Mouse (Mus musculus) limb, embryonic 10.5 days (tissue): ENCODE results near the gene Slain2. TPM values are rescaled to one million over a fixed set of nuclear protein-coding genes. Genes with fewer than 3 reads are reported as not detected.
"Not testable (repeated sequence)": the region's sequence is repeated elsewhere in the genome, so short reads cannot be mapped to it uniquely, and the experiment has no call there.

Source experiments
- DNase-seq: peaks from one replicate; pipeline ENCODE4 v3.0.0-alpha.2; 2017; ENCODE audit warnings: low spot score
- H3K27ac ChIP-seq: fragments of 300-500 bp; sonication (generic); 2 replicates; pipeline ENCODE4 v1.5.1; 2016; ENCODE audit warnings: mild to moderate bottlenecking
- H3K27me3 ChIP-seq: fragments of 300-500 bp; sonication (generic); 2 replicates; pipeline ENCODE4 v1.6.1; 2016; ENCODE audit warnings: low read depth, mild to moderate bottlenecking; ENCODE audit not compliant: poor library complexity, severe bottlenecking
- H3K36me3 ChIP-seq: fragments of 300-500 bp; sonication (generic); 2 replicates; pipeline ENCODE4 v1.6.1; 2016; ENCODE audit warnings: mild to moderate bottlenecking, moderate library complexity
- H3K4me1 ChIP-seq: fragments of 300-500 bp; sonication (generic); 2 replicates; pipeline ENCODE4 v1.6.1; 2016
- H3K4me3 ChIP-seq: fragments of 300-500 bp; sonication (generic); 2 replicates; pipeline ENCODE4 v1.5.1; 2016; ENCODE audit warnings: mild to moderate bottlenecking, moderate library complexity
- H3K9me3 ChIP-seq: fragments of 300-500 bp; sonication (generic); replicated peaks from 2 replicates; pipeline ENCODE4 v1.6.1; 2016; ENCODE audit warnings: mild to moderate bottlenecking
- WGBS: fragments of 180-500 bp; shearing (Covaris S2); methylation state at CpG from one replicate; pipeline ENCODE4 v1.1.7; 2016; 5-methylcytosine and 5-hydroxymethylcytosine counted together
- polyA plus RNA-seq: library from polyadenylated mRNA; unstranded; fragments of >200 nt; fragmentation: Nextera tagmentation; extraction: Ambion mirVana; gene quantifications from 2 replicates; pipeline ENCODE4 v1.2.1, GENCODE M21; 2016

Gene Slain2
- polyA plus RNA-seq, 1 experiment from 2014 or later: 19.8 TPM

DNA sequence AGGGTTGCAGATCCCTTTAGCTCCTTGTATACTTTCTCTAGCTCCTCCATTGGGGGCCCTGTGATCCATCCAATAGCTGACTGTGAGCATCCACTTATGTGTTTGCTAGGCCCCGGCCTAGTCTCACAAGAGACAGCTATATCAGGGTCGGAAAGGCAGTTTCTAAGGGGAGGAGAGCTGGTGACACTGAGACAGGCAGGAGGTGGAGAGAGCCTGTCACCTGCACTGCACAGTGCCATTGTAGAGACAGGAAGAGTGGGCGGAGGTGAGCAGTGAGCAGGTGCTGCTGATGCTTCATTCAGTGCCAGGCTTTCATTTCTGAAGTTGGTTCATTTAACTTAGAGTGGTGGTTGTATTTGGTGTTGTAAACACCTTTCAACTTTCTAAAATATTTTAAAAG is 24.3 kb downstream of the Slain2 start:
- not testable (repeated sequence) for H3K4me3 ChIP-seq, DNase-seq, H3K4me1 ChIP-seq, H3K9me3 ChIP-seq, H3K27ac ChIP-seq, H3K27me3 ChIP-seq
- H3K36me3 ChIP-seq: peaks cover 32% of the 10 kb centered on the region
- WGBS: 94% methylated on average over 3 of the region's 3 CpGs

DNA sequence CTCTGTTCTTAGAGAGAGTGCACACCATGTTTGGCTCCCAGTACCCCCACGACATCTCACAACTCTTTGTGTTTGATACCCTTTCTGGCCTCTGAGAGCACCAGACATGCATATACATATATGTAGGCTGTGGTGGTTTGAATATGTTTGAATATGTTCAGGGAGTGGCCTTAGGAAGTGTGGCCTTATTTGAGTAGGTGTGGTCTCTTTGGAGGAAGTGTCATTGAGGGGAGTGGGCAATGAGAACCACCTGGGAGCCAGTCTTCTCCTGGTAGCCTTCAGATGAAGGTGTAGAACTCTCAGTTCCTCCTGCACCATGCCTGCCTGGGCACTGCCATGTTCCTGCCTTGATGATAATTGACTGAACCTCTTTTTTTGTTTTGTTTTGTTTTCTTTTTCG is 25.2 kb downstream of the Slain2 start:
- peaks cover 33% of the 10 kb centered on the region for H3K36me3 ChIP-seq
- no peaks in the 10 kb centered on the region for H3K4me1 ChIP-seq
- H3K9me3 ChIP-seq: no peaks in the 10 kb centered on the region
- no peak overlapping the region for H3K27ac ChIP-seq
- DNase-seq: no peak
- H3K27me3 ChIP-seq: no peaks in the 10 kb centered on the region
- no peak overlapping the region for H3K4me3 ChIP-seq
- WGBS: 89% methylated on average over 2 of the region's 2 CpGs

DNA sequence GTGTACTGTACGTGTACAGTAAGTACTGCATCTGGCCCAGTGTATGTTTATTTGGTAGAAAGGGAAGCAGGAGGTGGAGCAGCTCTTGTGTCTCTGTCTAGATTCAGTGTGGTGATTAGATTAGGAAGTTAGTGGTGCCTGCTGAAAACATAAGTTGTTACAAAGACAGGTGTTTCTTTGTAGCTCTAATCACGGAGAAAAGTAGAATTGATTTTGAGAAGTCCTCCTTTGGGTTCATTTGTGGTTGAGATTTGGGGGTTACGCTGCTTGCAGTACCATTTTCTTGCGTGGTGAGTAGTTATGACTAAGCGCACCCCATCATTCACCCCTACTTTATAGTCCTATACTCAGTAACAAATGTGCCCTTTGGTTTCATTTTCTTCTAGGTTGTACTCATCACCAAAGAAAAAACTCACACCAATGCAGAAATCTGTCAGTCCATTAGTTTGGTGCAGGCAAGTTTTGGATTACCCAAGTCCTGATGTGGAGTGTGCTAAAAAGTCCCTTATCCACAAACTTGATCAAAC is 26.9 kb downstream of the Slain2 start:
- Histone ChIP-seq H3K27me3 (no peaks in the 10 kb centered on the region), H3K4me3 (no peak overlapping the region), H3K27ac (no peak overlapping the region), H3K9me3 (no peaks in the 10 kb centered on the region), H3K36me3 (peaks cover 37% of the 10 kb centered on the region), H3K4me1 (no peaks in the 10 kb centered on the region)
- no peak for DNase-seq
- WGBS: 97% methylated on average over 5 of the region's 5 CpGs

DNA sequence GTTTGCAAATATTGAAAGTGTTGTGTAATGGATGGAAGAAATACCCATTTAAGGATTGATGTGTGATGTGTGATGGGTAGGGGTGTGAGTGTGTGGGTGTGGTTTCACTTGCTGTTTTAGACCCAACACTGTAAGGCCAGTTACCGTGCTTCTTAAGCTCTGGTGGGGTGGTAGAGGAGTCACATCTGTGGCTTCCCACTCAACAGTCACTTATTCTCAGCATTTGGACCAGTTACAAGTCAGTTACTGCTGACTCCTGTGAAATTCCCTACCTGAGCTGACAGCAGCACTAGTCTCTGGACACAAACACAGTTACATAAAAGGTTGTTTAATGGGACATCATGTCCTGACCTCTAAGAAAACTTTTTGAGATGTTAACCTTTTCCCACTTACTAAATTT is 34.0 kb downstream of the Slain2 start:
- no peaks in the 10 kb centered on the region for H3K9me3 ChIP-seq
- no peaks in the 10 kb centered on the region for H3K27me3 ChIP-seq
- H3K36me3 ChIP-seq: peaks cover 37% of the 10 kb centered on the region
- 100% methylated on average over 1 of the region's 1 CpGs for WGBS
- no peak overlapping the region for H3K4me3 ChIP-seq
- no peak for DNase-seq
- H3K4me1 ChIP-seq: no peaks in the 10 kb centered on the region
- H3K27ac ChIP-seq: no peak overlapping the region

DNA sequence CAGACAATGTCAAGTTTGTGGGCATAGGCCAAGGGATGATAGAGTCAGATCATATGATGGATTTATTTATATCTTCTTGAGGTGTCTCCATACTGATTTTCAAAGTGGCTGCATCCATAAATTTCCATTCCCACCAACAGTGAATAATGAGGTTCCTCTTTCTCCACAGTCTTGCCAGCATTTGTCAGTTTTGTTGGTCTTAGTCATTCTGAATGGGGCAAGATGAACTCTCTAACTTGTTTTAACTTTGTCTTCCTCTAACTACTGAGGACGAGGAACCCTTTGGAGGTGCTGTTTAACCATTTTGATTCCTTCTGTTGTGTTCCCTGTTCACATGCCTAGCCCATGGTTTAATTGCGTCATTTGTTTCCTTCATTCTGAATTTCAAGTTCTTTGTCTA is 36.1 kb downstream of the Slain2 start:
- H3K9me3 ChIP-seq: no peaks in the 10 kb centered on the region
- 93% methylated on average over 2 of the region's 2 CpGs for WGBS
- H3K27me3 ChIP-seq: no peaks in the 10 kb centered on the region
- peaks cover 24% of the 10 kb centered on the region for H3K36me3 ChIP-seq
- no peak overlapping the region for H3K27ac ChIP-seq
- no peak overlapping the region for H3K4me3 ChIP-seq
- peaks cover 6% of the 10 kb centered on the region for H3K4me1 ChIP-seq
- DNase-seq: no peak

DNA sequence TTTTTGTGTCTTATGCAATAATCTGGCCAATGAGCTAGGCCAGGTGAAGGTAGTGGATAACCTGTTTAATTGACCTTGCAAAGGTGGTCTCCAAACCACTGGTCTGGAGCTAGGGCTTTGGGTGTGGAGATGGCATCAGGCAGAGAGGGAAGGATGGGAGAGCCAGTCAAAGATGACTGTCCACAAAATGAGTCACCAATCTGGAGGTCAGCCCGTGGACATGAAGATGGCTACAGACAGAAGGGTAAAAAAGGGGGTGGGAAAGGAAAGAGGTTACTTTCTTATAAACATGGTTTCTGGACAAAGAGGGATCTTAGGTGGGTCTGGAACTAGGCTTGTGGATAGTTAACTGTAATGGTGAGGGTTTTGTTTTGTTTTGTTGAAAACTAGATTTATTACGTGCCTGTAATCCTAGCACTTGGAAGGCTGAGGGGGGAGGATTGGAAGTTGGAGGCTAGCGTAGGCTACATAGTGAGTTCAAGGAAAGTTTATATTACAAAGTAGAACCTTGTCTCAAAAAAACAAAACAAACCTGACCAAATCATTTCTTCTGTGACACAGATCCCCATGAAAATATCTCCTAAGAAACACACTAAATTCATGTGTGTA is 40.0 kb downstream of the Slain2 start:
- no peaks in the 10 kb centered on the region for H3K27me3 ChIP-seq
- H3K4me1 ChIP-seq: peaks cover 6% of the 10 kb centered on the region
- no peaks in the 10 kb centered on the region for H3K9me3 ChIP-seq
- H3K27ac ChIP-seq: peak overlapping the region; percentile 39; the same call in 1 of the 2 replicates
- peaks cover 27% of the 10 kb centered on the region for H3K36me3 ChIP-seq
- no peak for DNase-seq
- H3K4me3 ChIP-seq: no peak overlapping the region
- 70% methylated on average over 3 of the region's 3 CpGs for WGBS

DNA sequence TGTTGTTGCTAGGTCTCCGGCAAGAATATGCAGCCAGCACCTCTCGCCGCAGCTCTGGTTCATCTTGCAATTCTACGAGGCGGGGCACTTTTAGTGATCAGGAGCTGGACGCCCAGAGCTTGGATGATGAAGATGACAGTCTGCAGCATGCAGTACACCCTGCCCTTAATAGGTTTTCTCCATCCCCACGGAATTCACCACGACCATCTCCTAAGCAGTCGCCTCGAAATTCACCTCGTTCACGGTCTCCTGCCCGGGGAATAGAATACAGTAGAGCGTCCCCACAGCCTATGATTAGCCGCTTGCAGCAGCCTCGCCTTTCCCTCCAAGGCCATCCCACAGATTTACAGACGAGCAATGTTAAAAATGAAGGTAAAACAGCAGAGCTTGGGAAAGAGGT is 43.2 kb downstream of the Slain2 start:
- Histone ChIP-seq H3K9me3 (no peaks in the 10 kb centered on the region), H3K4me1 (peaks cover 6% of the 10 kb centered on the region), H3K36me3 (peaks cover 23% of the 10 kb centered on the region), H3K27ac (no peak overlapping the region), H3K4me3 (no peak overlapping the region), H3K27me3 (no peaks in the 10 kb centered on the region)
- WGBS: 94% methylated on average over 17 of the region's 17 CpGs
- no peak for DNase-seq

DNA sequence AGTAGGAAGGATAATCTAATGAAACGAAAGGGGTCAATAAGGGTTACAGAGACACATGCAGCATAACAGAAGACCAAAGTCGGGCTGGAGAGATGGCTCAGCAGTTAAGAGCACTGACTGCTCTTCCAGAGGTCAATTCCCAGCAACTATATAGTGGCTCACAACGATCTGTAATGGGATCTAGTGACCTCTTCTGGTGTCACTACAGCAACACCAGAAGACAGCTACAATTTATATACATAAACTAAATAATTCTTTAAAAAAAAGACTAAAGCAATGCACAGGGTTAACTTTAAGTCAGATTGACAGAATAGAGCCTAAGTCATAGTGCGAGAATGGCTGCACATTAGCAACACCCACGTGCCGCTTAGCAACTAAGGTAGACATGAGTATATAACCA is 46.0 kb downstream of the Slain2 start:
- 81% methylated on average over 6 of the region's 6 CpGs for WGBS
- no peak overlapping the region for H3K27ac ChIP-seq
- DNase-seq: no peak
- H3K27me3 ChIP-seq: no peaks in the 10 kb centered on the region
- no peak overlapping the region for H3K4me3 ChIP-seq
- no peaks in the 10 kb centered on the region for H3K9me3 ChIP-seq
- peaks cover 31% of the 10 kb centered on the region for H3K36me3 ChIP-seq
- H3K4me1 ChIP-seq: no peaks in the 10 kb centered on the region

DNA sequence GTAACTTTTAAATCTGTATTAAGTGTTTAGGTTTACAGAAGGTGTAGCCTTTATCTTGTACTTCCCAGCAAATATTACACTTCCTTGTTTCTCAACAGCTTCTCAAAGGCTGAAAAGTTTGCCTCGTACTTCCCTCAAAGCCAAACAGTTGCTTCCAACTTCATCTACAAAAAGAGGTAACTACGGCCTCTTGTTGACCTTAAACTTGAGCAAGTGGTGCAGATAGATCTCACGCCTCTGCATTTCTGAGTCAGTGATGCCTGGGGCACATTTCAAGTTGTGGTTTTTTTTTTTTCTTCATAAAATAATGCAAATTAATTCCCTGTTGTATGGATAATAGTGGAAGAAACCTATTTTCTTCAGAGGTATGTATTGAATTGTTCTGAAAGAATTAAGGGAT is 51.6 kb downstream of the Slain2 start:
- H3K27me3 ChIP-seq: no peaks in the 10 kb centered on the region
- no peaks in the 10 kb centered on the region for H3K4me1 ChIP-seq
- no peak overlapping the region for H3K27ac ChIP-seq
- H3K36me3 ChIP-seq: peaks cover 54% of the 10 kb centered on the region
- no peaks in the 10 kb centered on the region for H3K9me3 ChIP-seq
- WGBS: 93% methylated on average over 3 of the region's 3 CpGs
- no peak for DNase-seq
- H3K4me3 ChIP-seq: no peak overlapping the region

DNA sequence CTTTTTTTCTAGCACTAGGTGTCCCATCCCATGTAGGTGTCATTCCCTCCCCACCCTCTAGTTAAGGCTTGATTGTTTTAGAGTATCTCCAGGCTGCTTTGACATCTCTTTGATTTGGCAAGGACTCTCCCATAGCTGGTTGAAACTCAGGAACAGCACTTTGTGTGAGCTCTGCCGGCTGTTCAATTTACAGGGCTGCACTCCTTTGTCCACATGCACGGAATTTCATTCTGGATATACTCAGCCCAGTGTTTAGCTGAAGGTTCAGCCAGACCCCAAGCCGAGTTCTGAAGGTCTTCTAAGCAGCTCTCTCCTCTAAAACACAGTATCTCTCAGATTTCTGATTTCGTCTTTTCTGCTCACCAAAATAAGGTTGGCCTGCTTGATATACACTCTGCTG is 58.3 kb downstream of the Slain2 start:
- DNase-seq: no peak
- H3K27me3 ChIP-seq: no peaks in the 10 kb centered on the region
- H3K36me3 ChIP-seq: peaks cover 79% of the 10 kb centered on the region
- no peak overlapping the region for H3K27ac ChIP-seq
- no peak overlapping the region for H3K4me3 ChIP-seq
- no peaks in the 10 kb centered on the region for H3K4me1 ChIP-seq
- H3K9me3 ChIP-seq: no peaks in the 10 kb centered on the region
- WGBS: 76% methylated on average over 4 of the region's 4 CpGs

DNA sequence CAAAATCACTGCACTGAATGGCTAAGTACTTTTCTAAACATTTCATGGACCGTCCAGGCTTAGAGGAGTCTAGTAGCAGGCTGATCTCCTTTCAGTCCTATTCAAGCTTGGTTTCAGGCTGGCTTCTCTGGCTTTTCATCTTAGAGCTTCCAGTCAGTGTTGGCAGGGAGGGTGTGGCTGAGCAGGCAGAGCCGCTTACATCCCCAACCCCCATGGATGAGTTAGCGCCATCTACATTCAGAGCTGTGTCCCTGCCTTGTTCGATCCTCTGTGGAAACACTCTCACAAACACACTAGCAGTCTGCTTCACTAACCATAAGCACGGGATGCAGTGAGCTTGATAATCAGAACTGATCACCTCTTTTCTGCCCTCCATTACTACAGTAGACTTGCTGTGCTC is 58.8 kb downstream of the Slain2 start:
- H3K27me3 ChIP-seq: no peaks in the 10 kb centered on the region
- no peak overlapping the region for H3K4me3 ChIP-seq
- no peak overlapping the region for H3K27ac ChIP-seq
- DNase-seq: no peak
- WGBS: 79% methylated on average over 5 of the region's 5 CpGs
- H3K4me1 ChIP-seq: no peaks in the 10 kb centered on the region
- H3K36me3 ChIP-seq: peaks cover 76% of the 10 kb centered on the region
- no peaks in the 10 kb centered on the region for H3K9me3 ChIP-seq

DNA sequence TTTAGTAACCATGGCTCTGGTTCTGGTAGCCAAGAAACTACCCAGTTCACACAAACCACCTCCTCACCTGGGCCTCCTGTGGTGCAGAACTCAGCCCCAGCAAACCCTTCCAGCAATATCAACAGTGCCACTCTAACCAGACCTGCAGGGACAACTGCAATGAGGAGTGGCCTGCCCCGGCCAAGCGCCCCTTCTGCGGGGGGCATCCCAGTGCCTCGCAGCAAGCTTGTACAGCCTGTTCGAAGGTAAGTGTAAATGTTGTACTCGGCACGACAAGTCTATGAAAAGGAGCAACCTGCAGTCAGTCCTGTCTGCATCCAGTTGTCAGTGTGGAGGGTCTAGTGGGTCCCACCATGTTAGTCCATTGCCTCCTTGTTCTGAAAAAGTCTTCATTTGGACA is 60.5 kb downstream of the Slain2 start, which contains the start of gene Gm10135:
Gene Gm10135, minus strand, starts transcription at position 101 of the 400 bp plus-strand sequence.
- H3K36me3 ChIP-seq: peaks cover 74% of the 10 kb centered on the region
- H3K4me3 ChIP-seq: no peak within 1 kb of the TSS
- H3K4me1 ChIP-seq: no peaks in the 10 kb centered on the region
- H3K27me3 ChIP-seq: no peaks in the 10 kb centered on the region
- no peak within 1 kb of the TSS for H3K27ac ChIP-seq
- DNase-seq: no peak
- 96% methylated on average over 7 of the region's 7 CpGs for WGBS
- no peaks in the 10 kb centered on the region for H3K9me3 ChIP-seq

DNA sequence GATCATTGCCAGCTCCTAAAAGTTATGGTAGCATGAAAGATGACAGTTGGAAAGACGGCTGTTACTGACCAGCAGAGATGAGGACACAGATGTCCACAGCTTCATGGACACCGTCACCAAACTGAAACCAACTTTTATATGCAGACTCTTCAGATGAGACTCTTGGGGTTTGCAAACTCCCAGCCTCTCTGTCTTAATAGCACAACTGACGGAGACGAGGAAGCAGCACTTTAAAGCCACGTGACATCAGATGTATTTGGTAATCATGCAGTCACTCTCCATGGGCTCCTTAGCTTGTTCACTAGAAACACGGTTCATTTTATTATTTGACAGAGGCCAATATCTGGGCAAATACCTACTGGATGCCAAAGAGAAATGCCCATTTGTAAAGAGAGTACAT is 61.9 kb downstream of the Slain2 start:
- DNase-seq: no peak
- no peaks in the 10 kb centered on the region for H3K9me3 ChIP-seq
- H3K36me3 ChIP-seq: peaks cover 74% of the 10 kb centered on the region
- no peak overlapping the region for H3K4me3 ChIP-seq
- H3K4me1 ChIP-seq: no peaks in the 10 kb centered on the region; the same call in 1 of the 2 replicates
- WGBS: 94% methylated on average over 6 of the region's 6 CpGs
- no peak overlapping the region for H3K27ac ChIP-seq
- no peaks in the 10 kb centered on the region for H3K27me3 ChIP-seq

DNA sequence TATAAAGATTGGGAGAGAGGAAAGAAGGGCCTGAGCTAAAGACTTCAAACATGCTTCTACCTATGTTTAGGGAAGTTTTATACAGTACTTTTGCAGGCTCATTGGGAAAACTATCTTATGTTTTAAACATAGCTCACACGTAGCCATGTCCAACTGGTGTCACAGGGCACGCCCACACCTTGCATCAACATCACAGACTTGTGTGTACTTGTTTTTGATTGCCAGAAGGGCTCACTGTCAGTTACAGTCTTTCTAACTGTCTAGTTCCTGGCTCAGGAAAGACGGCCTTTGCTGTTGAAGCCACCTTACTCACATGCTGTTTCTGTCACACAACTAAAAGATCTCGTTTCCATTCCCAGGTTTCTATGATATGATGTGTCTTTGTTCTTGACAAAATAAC is 62.4 kb downstream of the Slain2 start:
- Histone ChIP-seq H3K36me3 (peaks cover 71% of the 10 kb centered on the region), H3K27ac (no peak overlapping the region), H3K4me3 (no peak overlapping the region), H3K27me3 (no peaks in the 10 kb centered on the region), H3K9me3 (no peaks in the 10 kb centered on the region), H3K4me1 (peaks cover under 1% of the 10 kb centered on the region; the same call in 1 of the 2 replicates)
- WGBS: 91% methylated on average over 4 of the region's 4 CpGs
- DNase-seq: no peak
